Mouse (Mus musculus) bone marrow macrophage, adult 2 months (primary cell): ENCODE data around the gene Naxd.

Source experiments
- CTCF ChIP-seq: IDR thresholded peaks from 2 replicates; pipeline ENCODE4 v1.5.1; 2012; ENCODE audit warnings: low read depth, mild to moderate bottlenecking, low read length, moderate library complexity
- POLR2A ChIP-seq: IDR thresholded peaks from 2 replicates; pipeline ENCODE4 v1.6.1; 2012; ENCODE audit warnings: mild to moderate bottlenecking, low read depth, low read length, borderline replicate concordance

- no peak for TF ChIP-seq CTCF
- TF ChIP-seq POLR2A, result no peak
Measured at GRCm38 (mm10) chr8:11452559-11452958, 44.7 kb upstream of the Naxd start.
